In the genomic region with DNA sequence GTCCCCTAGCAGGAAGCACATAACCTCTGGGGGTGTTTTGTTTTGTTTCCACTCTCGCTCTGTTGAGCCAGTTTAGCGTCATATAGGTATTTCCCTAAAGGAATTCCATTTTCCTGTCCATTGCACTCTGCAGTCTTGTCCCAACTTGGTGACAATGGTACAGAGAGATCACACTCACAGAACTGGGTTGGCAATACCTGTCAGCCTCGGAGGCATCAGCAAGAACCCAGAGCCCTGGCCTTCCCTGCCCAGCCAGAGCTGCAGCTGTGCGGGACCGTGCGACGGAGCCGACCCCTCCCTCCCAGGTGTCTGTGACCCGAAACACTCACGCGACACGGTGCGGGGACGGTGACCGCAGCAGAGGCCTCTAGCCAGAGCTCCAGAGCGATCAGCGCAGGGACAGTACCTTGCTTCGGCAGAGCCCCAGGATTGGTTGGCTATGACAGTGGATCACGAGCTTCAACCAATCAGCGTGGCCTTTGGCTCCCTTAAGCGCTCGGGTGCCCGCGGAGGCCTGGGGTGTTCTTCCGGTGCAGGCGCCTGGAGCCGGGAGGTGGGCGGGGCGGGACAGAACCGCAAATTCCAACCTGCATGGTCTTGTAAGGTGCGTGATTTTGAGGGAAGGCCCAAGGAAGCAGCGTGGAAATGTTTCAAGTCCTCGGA, we compare ENCODE assay signal across 8 mouse cellular contexts. TPM values are rescaled to one million over a fixed set of nuclear protein-coding genes. Genes with fewer than 3 reads are reported as not detected.
DNase-seq lines count a peak whose midpoint lies in the region; ATAC-seq and TF ChIP-seq lines count a peak whose summit lies in the region.

No protein-coding gene starts in this region.

- TF ChIP-seq POLR2A in testis, adult 2 months (IDR thresholded peaks at IDR 0.05; ENCODE audit: control insufficient read depth, low read depth, low read length): peak; percentile 57

- peaks cover 16% of the 10 kb centered on the region for H3K4me1 ChIP-seq in forebrain, embryonic 10.5 days
- peaks cover 14% of the 10 kb centered on the region for H3K4me1 ChIP-seq in heart, embryonic 16.5 days (ENCODE audit: control insufficient read depth, insufficient read depth, low read length)
- H3K4me1 ChIP-seq in liver, embryonic 16.5 days (ENCODE audit: control insufficient read depth, low read depth, low read length): peaks cover 27% of the 10 kb centered on the region
- H3K4me1 ChIP-seq in neural tube, embryonic 13.5 days (replicated peaks): peaks cover 24% of the 10 kb centered on the region
- peaks cover 4% of the 10 kb centered on the region; the same call in 1 of the 2 replicates for H3K4me1 ChIP-seq in testis, adult 2 months (ENCODE audit: control insufficient read depth, insufficient read depth, low read length)

- peak; percentile 63 to 71 for DNase-seq in CD8-positive naive resting alpha-beta T cell, adult 2 months (ENCODE audit: low read depth in 2 of 2, low spot score in 2 of 2)
- peak; percentile 77 for DNase-seq in c-Kit-positive CD71-negative TER-119-negative erythroid progenitor cells, embryonic 14.5 days (ENCODE audit: low read depth)
- DNase-seq in forebrain, embryonic 10.5 days (ENCODE audit: extremely low spot score, low spot score): peak; percentile 87
- DNase-seq in kidney, postnatal 4 days: peak; percentile 88 to 94

- H3K4me3 ChIP-seq in forebrain, embryonic 10.5 days: peak overlapping the region; percentile 75
- H3K4me3 ChIP-seq in heart, embryonic 16.5 days (ENCODE audit: low read length): peak overlapping the region; percentile 60
- H3K4me3 ChIP-seq in liver, embryonic 16.5 days (ENCODE audit: low read depth, low read length): peak overlapping the region; percentile 76
- peak overlapping the region; percentile 76 for H3K4me3 ChIP-seq in neural tube, embryonic 13.5 days
- peak overlapping the region; percentile 87 for H3K4me3 ChIP-seq in testis, adult 2 months (ENCODE audit: control insufficient read depth, low read depth, low read length)

- no peaks in the 10 kb centered on the region for H3K36me3 ChIP-seq in forebrain, embryonic 10.5 days (replicated peaks)
- no peaks in the 10 kb centered on the region for H3K36me3 ChIP-seq in heart, embryonic 16.5 days (ENCODE audit: control insufficient read depth, insufficient read depth)
- no peaks in the 10 kb centered on the region; the same call in 1 of the 2 replicates for H3K36me3 ChIP-seq in liver, embryonic 16.5 days (ENCODE audit: control insufficient read depth, insufficient read depth)
- H3K36me3 ChIP-seq in neural tube, embryonic 13.5 days: peaks cover 19% of the 10 kb centered on the region
- H3K36me3 ChIP-seq in testis, adult 2 months (ENCODE audit: control insufficient read depth, insufficient read depth, low read length): no peaks in the 10 kb centered on the region

- peak; percentile 99 for ATAC-seq in heart, embryonic 16.5 days (replicated peaks; ENCODE audit: extremely low read depth, insufficient read depth, low FRiP score)
- peak; percentile 100 for ATAC-seq in liver, embryonic 16.5 days (ENCODE audit: low read depth)
- peak; percentile 100 for ATAC-seq in neural tube, embryonic 13.5 days (ENCODE audit: low read depth)

- no peaks in the 10 kb centered on the region for H3K9me3 ChIP-seq in forebrain, embryonic 10.5 days
- H3K9me3 ChIP-seq in heart, embryonic 16.5 days (replicated peaks; ENCODE audit: control insufficient read depth, low read length): no peaks in the 10 kb centered on the region
- no peaks in the 10 kb centered on the region for H3K9me3 ChIP-seq in liver, embryonic 16.5 days (replicated peaks; ENCODE audit: control insufficient read depth, low read length)
- no peaks in the 10 kb centered on the region for H3K9me3 ChIP-seq in neural tube, embryonic 13.5 days

- peak overlapping the region; percentile 85 for H3K27ac ChIP-seq in forebrain, embryonic 10.5 days
- H3K27ac ChIP-seq in heart, embryonic 16.5 days (ENCODE audit: low read length): no peak overlapping the region
- peak overlapping the region; percentile 70 for H3K27ac ChIP-seq in liver, embryonic 16.5 days (ENCODE audit: low read length)
- peak overlapping the region; percentile 71; the same call in 1 of the 2 replicates for H3K27ac ChIP-seq in neural tube, embryonic 13.5 days (replicated peaks)
- peak overlapping the region; percentile 12; the same call in 1 of the 2 replicates for H3K27ac ChIP-seq in testis, adult 2 months (ENCODE audit: control insufficient read depth, insufficient read depth, low read depth, low read length)

- WGBS in forebrain, embryonic 10.5 days: 3% methylated on average over 33 of the region's 33 CpGs
- WGBS in heart, embryonic 16.5 days: 3% methylated on average over 33 of the region's 33 CpGs
- WGBS in liver, embryonic 16.5 days (ENCODE audit: insufficient replicate concordance): 2% methylated on average over 33 of the region's 33 CpGs
- WGBS in neural tube, embryonic 13.5 days: 3% methylated on average over 33 of the region's 33 CpGs

- TF ChIP-seq CTCF in testis, adult 2 months (IDR thresholded peaks at IDR 0.05; ENCODE audit: control insufficient read depth, insufficient read depth, insufficient replicate concordance, low read depth, low read length): no peak

- peak overlapping the region; percentile 75 for H3K9ac ChIP-seq in heart, embryonic 16.5 days (ENCODE audit: low read length)
- H3K9ac ChIP-seq in liver, embryonic 16.5 days (ENCODE audit: low read depth, low read length): peak overlapping the region; percentile 86
- H3K9ac ChIP-seq in neural tube, embryonic 13.5 days: peak overlapping the region; percentile 87

- peak overlapping the region; percentile 71 for H3K4me2 ChIP-seq in heart, embryonic 16.5 days (ENCODE audit: low read depth, low read length)
- H3K4me2 ChIP-seq in liver, embryonic 16.5 days (ENCODE audit: low read depth, low read length): peak overlapping the region; percentile 92
- peak overlapping the region; percentile 66 for H3K4me2 ChIP-seq in neural tube, embryonic 13.5 days

- H3K27me3 ChIP-seq in forebrain, embryonic 10.5 days (ENCODE audit: poor library complexity, severe bottlenecking): peaks cover 17% of the 10 kb centered on the region
- H3K27me3 ChIP-seq in heart, embryonic 16.5 days (ENCODE audit: control insufficient read depth, insufficient read depth, low read length): no peaks in the 10 kb centered on the region
- H3K27me3 ChIP-seq in liver, embryonic 16.5 days (ENCODE audit: control insufficient read depth, insufficient read depth, low read depth, low read length): no peaks in the 10 kb centered on the region
- H3K27me3 ChIP-seq in neural tube, embryonic 13.5 days: no peaks in the 10 kb centered on the region
- no peaks in the 10 kb centered on the region for H3K27me3 ChIP-seq in testis, adult 2 months (ENCODE audit: control insufficient read depth, insufficient read depth, low read length)

RNA-seq across cellular contexts. Expression of gene Plgrkt, which starts 5.6 kb away (rescaled TPM):
- 38.0 and 39.7 TPM in 2 replicates for polyA plus RNA-seq in forebrain, embryonic 10.5 days (2016; fragmentation: Nextera tagmentation; extraction: Ambion mirVana)
- 53.1 and 88.0 TPM in 2 replicates for polyA plus RNA-seq in heart, embryonic 16.5 days (2015; fragmentation: Nextera tagmentation; extraction: Ambion mirVana)
- 33.9 and 34.2 TPM in 2 replicates for polyA plus RNA-seq in liver, embryonic 16.5 days (2015; fragmentation: Nextera tagmentation; extraction: Ambion mirVana)
- polyA plus RNA-seq in neural tube, embryonic 13.5 days (2015; fragmentation: Nextera tagmentation; extraction: Ambion mirVana): 92.6 and 99.2 TPM in 2 replicates
- 4.9 TPM in 2 replicates for polyA plus RNA-seq in testis, adult 2 months (2012; rRNA removed)

RNA-seq across cellular contexts. Expression of gene Cd274, which starts 5.7 kb away (rescaled TPM):
- polyA plus RNA-seq in forebrain, embryonic 10.5 days (2016; fragmentation: Nextera tagmentation; extraction: Ambion mirVana): 0.29 and 0.30 TPM in 2 replicates
- 1.6 and 4.1 TPM in 2 replicates for polyA plus RNA-seq in heart, embryonic 16.5 days (2015; fragmentation: Nextera tagmentation; extraction: Ambion mirVana)
- polyA plus RNA-seq in liver, embryonic 16.5 days (2015; fragmentation: Nextera tagmentation; extraction: Ambion mirVana): 0.96 and 1.0 TPM in 2 replicates
- polyA plus RNA-seq in neural tube, embryonic 13.5 days (2015; fragmentation: Nextera tagmentation; extraction: Ambion mirVana): 0.39 and 0.52 TPM in 2 replicates
- polyA plus RNA-seq in testis, adult 2 months (2012; rRNA removed): 0.88 and 1.3 TPM in 2 replicates

RNA-seq across cellular contexts. Expression of gene Rln1, which starts 27.1 kb away (rescaled TPM):
- polyA plus RNA-seq in forebrain, embryonic 10.5 days (2016; fragmentation: Nextera tagmentation; extraction: Ambion mirVana): 0.37 and 0.81 TPM in 2 replicates
- polyA plus RNA-seq in heart, embryonic 16.5 days (2015; fragmentation: Nextera tagmentation; extraction: Ambion mirVana): not detected in 2 replicates
- not detected in 2 replicates for polyA plus RNA-seq in liver, embryonic 16.5 days (2015; fragmentation: Nextera tagmentation; extraction: Ambion mirVana)
- 2.2 and 2.3 TPM in 2 replicates for polyA plus RNA-seq in neural tube, embryonic 13.5 days (2015; fragmentation: Nextera tagmentation; extraction: Ambion mirVana)
- not detected in 2 replicates for polyA plus RNA-seq in testis, adult 2 months (2012; rRNA removed)

RNA-seq across cellular contexts. Expression of gene Insl6, which starts 36.4 kb away (rescaled TPM):
- 5.0 and 5.3 TPM in 2 replicates for polyA plus RNA-seq in forebrain, embryonic 10.5 days (2016; fragmentation: Nextera tagmentation; extraction: Ambion mirVana)
- 4.0 and 4.7 TPM in 2 replicates for polyA plus RNA-seq in heart, embryonic 16.5 days (2015; fragmentation: Nextera tagmentation; extraction: Ambion mirVana)
- polyA plus RNA-seq in liver, embryonic 16.5 days (2015; fragmentation: Nextera tagmentation; extraction: Ambion mirVana): 0.91 and 1.1 TPM in 2 replicates
- 2.7 and 3.5 TPM in 2 replicates for polyA plus RNA-seq in neural tube, embryonic 13.5 days (2015; fragmentation: Nextera tagmentation; extraction: Ambion mirVana)
- 248 and 302 TPM in 2 replicates for polyA plus RNA-seq in testis, adult 2 months (2012; rRNA removed)

RNA-seq across cellular contexts. Expression of gene Pdcd1lg2, which starts 49.1 kb away (rescaled TPM):
- polyA plus RNA-seq in forebrain, embryonic 10.5 days (2016; fragmentation: Nextera tagmentation; extraction: Ambion mirVana): not detected in 2 replicates
- 0.26 and 0.41 TPM in 2 replicates for polyA plus RNA-seq in heart, embryonic 16.5 days (2015; fragmentation: Nextera tagmentation; extraction: Ambion mirVana)
- polyA plus RNA-seq in liver, embryonic 16.5 days (2015; fragmentation: Nextera tagmentation; extraction: Ambion mirVana): 0.05 and 0.08 TPM in 2 replicates
- polyA plus RNA-seq in neural tube, embryonic 13.5 days (2015; fragmentation: Nextera tagmentation; extraction: Ambion mirVana): not detected in 2 replicates
- polyA plus RNA-seq in testis, adult 2 months (2012; rRNA removed): 0.19 and 0.46 TPM in 2 replicates
